Mouse (Mus musculus) layer of hippocampus, postnatal 36 days (tissue): ENCODE results near the gene E330021D16Rik. TPM values are rescaled to one million over a fixed set of nuclear protein-coding genes. Genes with fewer than 3 reads are reported as not detected.

ENCODE experiments used
- DNase-seq, 2 experiments: peaks; one replicate each; pipeline ENCODE4 v3.0.0; 2022
- total RNA-seq, 2 experiments: library from RNA; stranded (reverse); gene quantifications; 2 replicates each; pipeline ENCODE4 v1.2.3; 2021

E330021D16Rik gene
- total RNA-seq, 2 experiments from 2014 or later = not detected

DNA sequence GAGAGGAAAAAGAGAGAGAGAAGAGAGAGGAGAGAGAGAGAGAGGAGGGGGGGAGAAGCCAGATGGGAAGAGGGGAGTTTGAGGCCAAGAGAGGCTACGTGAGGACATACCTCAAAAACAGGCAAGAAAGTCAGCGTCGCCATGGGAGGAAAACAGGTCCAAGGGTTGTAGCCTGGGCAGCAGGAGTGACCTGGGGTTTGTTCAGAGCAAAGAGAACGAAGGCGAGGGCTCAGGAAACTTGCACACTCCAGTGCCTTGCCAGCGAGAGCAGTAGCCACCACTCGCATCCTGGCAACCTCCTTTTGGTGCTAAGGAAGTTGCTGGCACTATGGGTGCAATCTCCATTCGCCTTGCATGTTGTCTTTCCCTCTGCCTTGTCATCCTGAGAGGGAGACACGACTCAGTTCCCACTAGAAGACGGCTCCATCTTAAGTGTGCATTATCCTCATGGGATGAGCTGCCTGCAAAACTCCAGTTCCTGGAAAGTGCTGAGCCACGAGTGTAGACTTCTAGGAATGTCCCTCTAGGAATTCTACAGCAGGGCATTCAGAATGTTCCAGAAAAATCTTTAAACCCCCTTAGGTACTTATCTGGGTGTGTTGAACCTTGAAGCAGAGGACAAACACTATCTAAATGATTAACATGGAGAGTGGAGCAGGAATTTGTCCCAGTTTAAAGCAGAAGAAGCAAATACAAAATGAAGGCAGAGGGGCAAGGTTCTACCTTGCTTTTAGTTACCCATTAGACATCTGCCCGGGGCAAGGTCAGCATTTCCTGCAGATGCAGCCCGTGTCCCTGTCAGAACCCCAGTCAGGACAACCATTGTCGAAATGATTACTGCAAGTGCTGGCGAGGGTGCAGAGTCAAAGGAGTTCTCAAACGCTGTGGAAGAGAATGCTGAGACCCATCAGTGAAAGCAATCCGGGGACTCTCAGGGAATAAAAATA, 3.8 kb upstream of the E330021D16Rik start:
- no peak for DNase-seq

DNA sequence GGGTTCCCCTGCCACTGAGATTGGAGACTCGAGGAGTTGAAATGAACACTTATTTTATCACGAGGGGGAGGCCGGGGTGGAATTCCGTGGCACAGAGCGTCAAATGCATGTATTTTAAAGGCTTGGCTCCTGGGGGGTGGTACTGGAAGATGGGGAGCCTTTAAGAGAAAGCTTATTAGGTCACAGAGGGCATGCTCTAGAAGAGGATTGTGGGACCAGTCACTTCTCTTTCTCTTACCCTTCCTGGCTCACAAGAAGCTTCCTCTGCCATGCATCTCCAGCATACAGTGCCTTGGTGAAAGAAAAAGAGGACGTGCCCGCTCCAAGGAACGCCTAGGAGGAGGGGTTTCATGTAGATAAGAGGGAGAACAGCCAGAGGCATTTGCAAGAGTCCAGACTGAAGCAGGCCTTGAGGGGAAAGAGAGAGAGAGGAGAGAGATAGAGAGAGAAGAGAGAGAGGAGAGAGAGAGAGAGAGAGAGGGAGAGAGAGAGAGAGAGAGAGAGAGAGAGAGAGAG, 3.0 kb upstream of the E330021D16Rik start:
- no peak for DNase-seq

DNA sequence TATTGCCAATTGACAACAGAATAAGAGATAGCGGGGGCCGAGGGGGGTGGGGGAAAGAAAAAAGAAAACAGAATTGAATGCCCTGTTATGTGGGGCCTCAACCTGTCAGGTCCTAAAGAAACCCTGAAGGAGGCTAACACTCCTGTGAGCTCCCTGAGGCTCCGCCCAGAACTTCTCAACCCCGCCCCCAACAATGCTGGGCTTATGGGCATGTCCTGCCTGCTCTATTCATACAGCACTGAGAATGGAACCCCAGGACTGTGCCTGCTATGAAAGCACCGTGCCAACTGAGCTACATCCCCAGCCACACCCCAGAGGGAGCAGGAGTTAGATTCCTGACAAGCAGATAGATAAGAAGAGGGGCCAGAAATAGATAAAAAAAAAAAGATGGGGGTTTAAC, 2.5 kb upstream of the E330021D16Rik start:
- no peak for DNase-seq

DNA sequence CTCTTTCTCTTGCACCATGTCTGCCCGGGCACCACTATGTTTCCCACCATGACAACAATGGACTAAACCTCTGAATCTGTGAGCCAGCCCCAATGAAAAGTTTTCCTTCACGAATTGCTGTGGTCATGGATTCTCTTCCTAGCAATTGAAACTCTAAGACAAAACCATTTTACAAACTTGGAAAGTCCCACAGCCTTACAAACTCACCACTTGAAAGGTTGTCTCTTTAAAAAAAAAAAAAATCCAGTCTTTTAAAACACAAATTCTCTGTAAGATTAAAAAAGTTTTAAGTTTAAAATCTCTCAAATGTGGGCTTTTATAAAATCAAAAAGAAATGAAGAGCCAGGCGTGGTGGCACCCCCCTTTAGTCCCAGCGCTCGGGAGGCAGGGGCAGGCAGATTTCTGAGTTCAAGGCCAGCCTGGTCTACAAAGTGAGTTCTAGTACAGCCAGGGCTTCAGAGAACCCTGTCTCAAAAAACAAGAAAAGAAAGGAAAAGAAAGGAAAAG, 1.5 kb downstream of the E330021D16Rik start:
- no peak for DNase-seq

DNA sequence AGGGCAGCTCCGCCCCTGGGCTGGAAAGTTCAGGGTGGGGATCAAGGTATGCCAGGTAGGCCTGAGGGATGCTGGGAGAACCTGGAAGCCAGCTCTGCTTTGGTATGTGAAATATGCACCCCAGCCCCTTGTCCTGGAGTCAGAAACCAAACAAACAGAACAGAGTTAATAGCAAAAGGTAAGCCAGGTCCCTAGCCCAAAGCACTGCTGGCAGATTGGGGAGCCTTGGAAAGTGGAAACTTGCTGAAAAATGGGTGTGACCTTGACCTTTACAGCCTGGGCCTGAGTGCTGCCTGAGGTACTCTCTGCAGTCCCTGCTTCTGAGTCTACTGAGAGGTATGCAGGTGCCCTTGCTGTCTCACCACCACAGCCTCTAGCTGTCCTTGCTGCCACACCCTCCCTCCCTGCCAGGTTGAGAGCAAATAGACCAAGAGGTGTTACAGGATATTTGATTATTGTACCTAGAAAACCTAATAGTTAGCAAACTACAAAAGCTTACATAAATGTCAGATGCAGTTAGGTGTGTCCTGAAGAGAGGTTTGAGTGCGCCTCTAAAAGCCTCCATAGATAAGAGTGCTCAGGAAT, 7.7 kb downstream of the E330021D16Rik start:
- no peak for DNase-seq

- no peak for DNase-seq
These were observed 18.5 kb downstream of the E330021D16Rik start for GRCm38 (mm10) chr6:136396860-136397259.

- DNase-seq = no peak
These were observed 25.1 kb downstream of the E330021D16Rik start for GRCm38 (mm10) chr6:136390262-136390661.

GRCm38 (mm10) chr6:136385287-136385686, 30.1 kb downstream of the E330021D16Rik start:
- no peak for DNase-seq

- DNase-seq = no peak
These were observed 32.2 kb downstream of the E330021D16Rik start for GRCm38 (mm10) chr6:136383218-136383617.

DNA sequence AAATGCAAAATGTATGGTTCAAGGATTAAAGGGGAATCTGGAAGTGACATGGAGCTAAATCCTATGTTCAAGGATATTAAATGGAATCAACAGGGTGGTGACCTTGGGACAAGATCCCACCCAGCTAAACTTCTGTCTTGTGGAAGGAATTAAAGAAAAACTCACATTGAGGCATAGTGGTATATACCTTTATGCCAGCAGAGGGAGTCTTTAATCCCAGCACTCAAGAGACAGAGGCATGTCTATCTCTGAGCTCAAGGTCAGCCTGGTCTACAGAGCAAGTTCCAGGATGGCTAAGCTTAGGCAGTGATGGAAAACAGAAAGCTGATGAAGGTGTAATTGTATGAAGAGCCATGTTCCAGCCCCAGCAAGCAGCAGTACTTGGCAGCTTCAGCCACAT, 39.3 kb downstream of the E330021D16Rik start:
- DNase-seq = no peak

DNA sequence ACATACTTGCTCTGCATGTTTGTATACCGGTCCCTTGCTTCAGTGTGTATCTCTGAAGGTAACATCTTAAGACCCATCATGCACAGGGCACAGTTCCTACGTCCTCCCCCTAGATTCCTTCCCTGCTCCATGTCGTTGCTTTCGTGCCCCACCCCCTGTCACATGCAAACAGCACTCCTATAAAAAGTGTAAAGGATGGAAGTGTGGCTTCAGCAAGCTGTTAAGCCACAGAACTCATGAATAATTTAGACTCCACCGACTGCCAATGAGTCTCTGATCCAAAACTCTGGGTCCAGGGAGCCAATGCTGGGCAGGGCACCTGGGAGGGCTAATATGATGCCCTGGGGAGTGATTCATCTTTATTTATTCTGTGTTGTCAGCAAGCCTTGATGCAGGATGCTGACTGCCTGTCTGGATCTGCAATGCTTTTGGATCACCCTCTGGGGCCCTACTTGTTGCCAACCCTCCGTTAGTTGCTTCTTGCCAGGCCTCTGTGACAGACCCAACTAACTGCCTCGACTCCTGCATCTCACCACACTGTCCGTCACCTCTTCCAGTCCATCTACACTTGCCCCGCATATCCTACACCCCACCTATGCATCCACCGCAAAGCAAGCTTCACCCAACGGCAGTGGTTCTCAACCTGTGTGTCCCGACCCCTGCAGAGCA, 50.8 kb downstream of the E330021D16Rik start:
- no peak for DNase-seq

DNA sequence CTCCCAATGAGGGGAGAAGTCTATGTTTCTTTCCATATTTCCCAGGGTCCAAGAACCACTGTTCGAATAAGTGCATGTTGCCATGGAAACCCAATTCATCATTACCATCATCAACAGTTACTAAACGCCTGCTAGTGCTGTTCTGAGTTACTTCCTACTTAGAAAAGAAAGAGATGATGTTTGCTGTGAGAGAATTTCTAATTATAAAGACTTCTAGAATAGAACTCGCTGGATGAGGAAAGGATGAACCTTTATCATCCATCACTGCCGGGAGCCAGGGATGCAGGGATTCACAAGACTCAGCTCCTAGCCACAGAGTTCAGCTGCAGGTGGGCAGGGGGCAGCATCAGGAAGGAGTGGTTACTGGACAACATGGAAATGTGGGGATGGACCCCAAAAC, 51.4 kb downstream of the E330021D16Rik start:
- DNase-seq = no peak

GRCm38 (mm10) chr6:136363313-136363712, 52.1 kb downstream of the E330021D16Rik start:
- no peak for DNase-seq

DNA sequence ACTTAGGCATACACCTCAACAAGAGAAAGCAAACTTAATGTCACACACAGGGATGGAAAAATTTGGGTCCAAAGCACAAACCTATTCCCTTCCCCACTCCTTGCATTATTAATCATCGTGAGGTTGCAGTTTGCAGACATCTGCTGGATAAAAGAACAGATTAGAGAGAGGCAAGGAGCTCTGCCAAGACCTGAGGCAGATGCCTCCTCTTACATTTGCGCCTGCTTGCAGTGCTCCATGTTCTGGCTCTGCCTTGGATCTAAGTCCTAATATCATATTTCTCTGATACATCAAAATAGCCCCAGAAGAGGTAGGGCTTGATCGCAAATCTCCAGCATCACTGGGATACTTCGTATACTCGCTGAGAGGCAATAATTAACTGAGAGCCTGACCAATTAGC, 56.9 kb downstream of the E330021D16Rik start:
- DNase-seq = peak in 1 of 2 experiments; percentile 15

DNA sequence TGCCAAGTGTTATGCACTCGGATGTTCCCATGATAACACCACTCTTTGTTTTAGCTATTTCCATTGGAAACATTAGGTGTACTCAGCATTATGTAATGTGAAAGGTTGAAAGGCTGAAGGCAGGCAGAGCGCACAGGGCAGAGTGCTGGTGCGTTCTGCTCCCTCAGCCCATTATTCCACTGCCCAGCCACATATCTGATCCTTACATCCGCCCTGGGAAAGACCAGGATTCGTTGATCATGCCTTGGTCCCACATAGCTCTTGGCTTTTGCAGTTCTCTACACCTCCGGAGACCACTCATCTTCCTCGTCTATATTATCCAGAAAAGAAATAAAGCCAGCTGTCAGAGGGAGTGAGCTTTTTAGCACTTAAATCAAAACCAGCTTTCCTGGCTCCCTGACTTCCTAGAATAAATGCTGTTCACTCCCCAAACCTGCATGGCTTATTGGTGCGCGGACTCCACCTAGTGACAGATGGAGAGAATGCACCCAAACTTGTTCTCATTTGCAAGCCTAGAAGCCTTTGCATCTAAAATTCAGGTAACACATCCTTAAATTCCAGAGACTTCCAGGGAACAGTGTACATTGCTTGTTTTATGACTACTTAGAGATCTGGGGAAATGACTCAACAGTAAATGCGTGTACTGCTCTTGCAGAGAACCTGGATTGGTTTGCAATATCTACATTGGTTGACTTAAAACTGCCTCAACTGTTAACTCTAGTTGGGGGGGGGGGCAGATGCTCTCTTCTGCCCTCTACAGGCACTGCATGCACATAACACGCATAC, 61.8 kb downstream of the E330021D16Rik start:
- DNase-seq = peak; percentile 80 to 85

Other genes starting within 250 kb of the E330021D16Rik start
- gene Grin2b, start 242.1 kb downstream of the E330021D16Rik start, total RNA-seq = 100 to 1,000 TPM; 320 to 364 TPM
- not detected for gene Gm8994, start 88.0 kb downstream of the E330021D16Rik start, total RNA-seq
- gene Atf7ip, start 90.6 kb upstream of the E330021D16Rik start, total RNA-seq = 100 to 1,000 TPM; 101 to 109 TPM
- gene Plbd1, start 246.4 kb upstream of the E330021D16Rik start, total RNA-seq = under 1 TPM; 0.17 to 0.25 TPM